Mouse (Mus musculus) embryonic facial prominence, embryonic 10.5 days (tissue): ENCODE measurements at regions not wholly inside any gene's neighbourhood (a gene's known extent, or its start where the extent isn't known, plus 50 kb on each side); places are given as distances from the start of the nearest gene placed in this dataset.

ENCODE experiments used
- DNase-seq: peaks from one replicate; pipeline ENCODE4 v3.0.0-alpha.2; 2017; ENCODE audit warnings: low spot score
- H3K27ac ChIP-seq: fragments of 300-500 bp; sonication (generic); replicated peaks from 2 replicates; pipeline ENCODE4 v1.5.1; 2016; ENCODE audit warnings: mild to moderate bottlenecking
- H3K27me3 ChIP-seq: fragments of 300-500 bp; sonication (generic); replicated peaks from 2 replicates; pipeline ENCODE4 v1.6.1; 2016; ENCODE audit warnings: low read depth, mild to moderate bottlenecking; ENCODE audit not compliant: poor library complexity, severe bottlenecking
- H3K36me3 ChIP-seq: fragments of 300-500 bp; sonication (generic); replicated peaks from 2 replicates; pipeline ENCODE4 v1.6.1; 2016; ENCODE audit warnings: mild to moderate bottlenecking, moderate library complexity
- H3K4me1 ChIP-seq: fragments of 300-500 bp; sonication (generic); 2 replicates; pipeline ENCODE4 v1.6.1; 2016
- H3K4me3 ChIP-seq: fragments of 300-500 bp; sonication (generic); 2 replicates; pipeline ENCODE4 v1.5.1; 2016; ENCODE audit warnings: mild to moderate bottlenecking, moderate library complexity
- H3K9me3 ChIP-seq: fragments of 300-500 bp; sonication (generic); 2 replicates; pipeline ENCODE4 v1.6.1; 2016; ENCODE audit warnings: mild to moderate bottlenecking
- WGBS: fragments of 180-500 bp; shearing (Covaris S2); methylation state at CpG from one replicate; pipeline ENCODE4 v1.1.7; 2016; 5-methylcytosine and 5-hydroxymethylcytosine counted together

- 89% methylated on average over 5 of the region's 5 CpGs for WGBS
- H3K4me1 ChIP-seq, result peaks cover 15% of the 10 kb centered on the region; the same call in 1 of the 2 replicates
Measured at GRCm38 (mm10) chr5:64433786-64434185, 277.7 kb downstream of the Tbc1d1 start.

GRCm38 (mm10) chr5:64435491-64435890 lies 279.4 kb downstream of the Tbc1d1 start:
- no peak for DNase-seq
- WGBS, result 68% methylated on average over 3 of the region's 3 CpGs
- H3K4me1 ChIP-seq, result peaks cover 13% of the 10 kb centered on the region; the same call in 1 of the 2 replicates
- no peak overlapping the region for H3K27ac ChIP-seq
- H3K4me3 ChIP-seq, result no peak overlapping the region
- H3K27me3 ChIP-seq, result peaks cover 4% of the 10 kb centered on the region; the same call in 1 of the 2 replicates
- H3K9me3 ChIP-seq, result no peaks in the 10 kb centered on the region
- H3K36me3 ChIP-seq, result no peaks in the 10 kb centered on the region

More at GRCm38 (mm10) chr5:64433786-64434185, 277.7 kb downstream of the Tbc1d1 start:
- Histone ChIP-seq H3K27ac (no peak overlapping the region), H3K36me3 (no peaks in the 10 kb centered on the region), H3K4me3 (no peak overlapping the region), H3K9me3 (no peaks in the 10 kb centered on the region), H3K27me3 (peaks cover 4% of the 10 kb centered on the region; the same call in 1 of the 2 replicates)
- DNase-seq, result no peak

DNA sequence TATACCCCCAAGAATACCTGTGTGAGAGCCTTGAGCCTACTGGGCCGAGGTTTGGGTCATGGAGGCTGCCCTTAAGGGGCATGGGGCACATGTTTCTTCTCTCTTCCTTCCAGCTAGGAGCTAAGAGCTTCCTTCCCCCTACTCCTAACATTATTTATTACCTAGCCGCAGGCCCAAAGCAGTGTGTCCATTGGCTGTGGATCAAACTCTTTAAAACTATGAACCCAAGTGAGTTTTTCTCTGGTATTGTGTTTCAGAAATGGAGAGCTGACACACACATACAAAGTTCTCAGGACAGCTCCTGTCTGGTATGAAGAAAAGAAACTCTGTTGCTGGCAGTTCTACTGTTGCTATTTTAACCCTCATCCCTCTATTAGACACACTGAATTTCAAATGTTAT lies 279.9 kb downstream of the Tbc1d1 start:
- Histone ChIP-seq H3K4me1 (peaks cover 12% of the 10 kb centered on the region), H3K27ac (no peak overlapping the region), H3K9me3 (no peaks in the 10 kb centered on the region), H3K4me3 (no peak overlapping the region), H3K36me3 (no peaks in the 10 kb centered on the region), H3K27me3 (peaks cover 4% of the 10 kb centered on the region; the same call in 1 of the 2 replicates)
- DNase-seq, result no peak
- 88% methylated on average over 2 of the region's 2 CpGs for WGBS

DNA sequence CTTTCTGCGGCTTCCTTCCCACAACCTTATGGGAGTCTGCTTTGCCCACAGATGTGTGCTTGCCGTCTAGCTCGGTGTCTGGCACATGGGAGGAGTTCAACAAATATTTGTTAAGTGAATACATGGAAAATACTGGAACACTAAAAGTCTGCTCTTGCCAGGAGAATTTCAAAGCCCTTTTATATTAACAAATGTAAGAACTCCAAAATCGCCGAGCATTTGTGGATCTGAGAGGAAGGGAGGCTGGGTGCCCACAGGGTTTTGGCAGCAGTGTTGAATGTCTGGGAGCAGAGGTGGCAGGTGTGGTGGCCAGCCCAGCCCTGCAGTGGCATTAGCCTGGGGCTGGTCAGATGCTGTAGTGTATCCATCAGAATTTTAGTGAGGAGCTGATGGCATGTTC lies 281.6 kb downstream of the Tbc1d1 start:
- 88% methylated on average over 5 of the region's 5 CpGs for WGBS
- no peak for DNase-seq

GRCm38 (mm10) chr5:64438446-64439134 lies 282.5 kb downstream of the Tbc1d1 start:
- no peaks in the 10 kb centered on the region for H3K9me3 ChIP-seq
- no peak for DNase-seq
- H3K4me3 ChIP-seq, result no peak overlapping the region
- WGBS, result 83% methylated on average over 13 of the region's 13 CpGs
- no peak overlapping the region for H3K27ac ChIP-seq
- no peaks in the 10 kb centered on the region for H3K36me3 ChIP-seq
- peaks cover 14% of the 10 kb centered on the region for H3K4me1 ChIP-seq
- H3K27me3 ChIP-seq, result 0 out of 2 replicates have a peak, but pooled peaks cover 4% of the 10 kb centered on the region

More for the DNA sequence above, 281.6 kb downstream of the Tbc1d1 start:
- Histone ChIP-seq H3K27me3 (0 out of 2 replicates have a peak, but pooled peaks cover 4% of the 10 kb centered on the region), H3K27ac (no peak overlapping the region), H3K4me1 (peaks cover 14% of the 10 kb centered on the region), H3K9me3 (no peaks in the 10 kb centered on the region), H3K36me3 (no peaks in the 10 kb centered on the region), H3K4me3 (no peak overlapping the region)

- Histone ChIP-seq H3K4me1 (0 out of 2 replicates have a peak, but pooled peaks cover 2% of the 10 kb centered on the region), H3K27me3 (no peaks in the 10 kb centered on the region), H3K9me3 (peaks cover 4% of the 10 kb centered on the region; the same call in 1 of the 2 replicates), H3K4me3 (no peak overlapping the region), H3K36me3 (no peaks in the 10 kb centered on the region), H3K27ac (no peak overlapping the region)
- DNase-seq, result no peak
- 63% methylated on average over 4 of the region's 4 CpGs for WGBS
Measured at GRCm38 (mm10) chr5:64447847-64448246, 291.7 kb downstream of the Tbc1d1 start.

DNA sequence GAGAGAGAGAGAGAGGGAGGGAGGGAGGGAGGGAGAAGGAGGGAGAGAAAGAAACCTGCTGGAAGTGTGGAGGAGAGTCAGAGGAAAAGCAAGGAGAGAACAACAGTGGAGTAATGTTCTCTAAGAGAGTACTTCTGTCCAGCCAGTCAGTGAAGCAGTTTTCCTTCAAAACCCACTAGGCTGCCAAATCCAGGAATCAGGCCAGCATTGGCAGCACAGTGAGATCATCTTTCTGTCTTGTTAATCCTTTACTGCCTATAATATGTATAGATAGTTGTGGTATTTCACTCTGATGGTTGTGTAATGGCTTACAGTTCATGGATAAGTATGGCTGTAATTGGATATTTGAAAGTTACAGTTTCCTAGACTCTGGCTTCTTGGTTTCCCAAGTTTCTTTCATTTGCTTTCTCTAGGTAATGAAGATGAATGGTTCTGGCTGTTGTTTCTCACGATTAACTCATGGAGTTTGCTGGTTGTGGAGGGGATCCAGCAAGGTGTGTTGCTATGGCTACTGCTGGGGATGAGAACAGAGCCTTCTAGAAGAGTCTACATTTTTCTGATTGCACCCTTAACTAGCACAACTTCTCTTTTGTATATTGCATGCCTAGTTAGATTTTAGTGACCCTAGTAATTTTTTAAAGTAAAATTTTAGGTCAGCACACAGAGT lies 296.7 kb downstream of the Tbc1d1 start:
- no peak overlapping the region for H3K27ac ChIP-seq
- WGBS, result 47% methylated on average over 1 of the region's 1 CpGs

DNA sequence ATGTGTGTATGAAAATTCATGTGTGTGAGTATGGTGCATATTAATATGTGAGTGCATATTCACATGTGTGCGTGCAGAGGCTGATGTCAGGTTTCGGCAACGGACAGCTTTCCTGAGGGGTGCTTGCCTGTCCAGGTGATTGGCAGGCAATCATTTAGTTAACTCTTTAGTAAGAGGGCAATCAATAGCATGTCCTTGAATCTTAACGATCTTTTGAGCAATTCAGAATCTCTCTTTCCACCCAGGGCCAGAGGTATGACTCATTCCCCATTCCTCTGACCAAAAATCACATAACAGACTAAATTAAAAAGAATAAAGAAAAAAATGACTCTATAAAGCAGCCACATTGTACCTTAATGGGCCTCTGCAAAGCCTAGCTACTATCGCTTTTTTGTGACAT lies 303.7 kb downstream of the Tbc1d1 start:
- Histone ChIP-seq H3K36me3 (no peaks in the 10 kb centered on the region), H3K9me3 (no peaks in the 10 kb centered on the region), H3K27me3 (no peaks in the 10 kb centered on the region), H3K27ac (no peak overlapping the region), H3K4me3 (no peak overlapping the region), H3K4me1 (peaks cover 17% of the 10 kb centered on the region)
- WGBS, result 83% methylated on average over 5 of the region's 5 CpGs
- DNase-seq, result no peak

More for the DNA sequence above, 296.7 kb downstream of the Tbc1d1 start:
- Histone ChIP-seq H3K4me3 (no peak overlapping the region), H3K36me3 (no peaks in the 10 kb centered on the region), H3K9me3 (no peaks in the 10 kb centered on the region), H3K27me3 (no peaks in the 10 kb centered on the region), H3K4me1 (peaks cover 12% of the 10 kb centered on the region)
- no peak for DNase-seq

GRCm38 (mm10) chr5:64460891-64461290 lies 304.8 kb downstream of the Tbc1d1 start:
- no peak for DNase-seq
- Histone ChIP-seq H3K27ac (no peak overlapping the region), H3K36me3 (no peaks in the 10 kb centered on the region), H3K9me3 (no peaks in the 10 kb centered on the region), H3K4me1 (peaks cover 17% of the 10 kb centered on the region), H3K27me3 (no peaks in the 10 kb centered on the region), H3K4me3 (no peak overlapping the region)
- WGBS, result 71% methylated on average over 1 of the region's 1 CpGs

DNA sequence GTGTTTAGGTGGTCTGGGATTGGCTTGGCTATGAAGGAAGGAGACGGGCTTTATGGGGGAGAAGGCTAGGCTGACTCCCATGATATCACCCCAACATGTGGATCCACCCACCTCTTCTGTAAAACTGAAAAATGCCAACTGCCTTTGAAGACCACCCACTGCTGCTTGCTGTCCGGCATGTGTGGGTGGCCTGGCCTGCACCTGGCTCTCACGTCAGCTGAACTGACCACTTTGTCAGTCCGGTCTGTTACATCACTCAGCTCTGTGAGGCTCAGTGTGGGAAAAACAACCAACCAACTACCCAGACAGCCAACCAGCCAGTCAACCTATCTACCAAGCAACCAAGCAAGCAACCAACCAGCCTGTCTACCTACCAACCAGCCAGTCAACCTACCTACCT lies 305.5 kb downstream of the Tbc1d1 start:
- H3K27ac ChIP-seq, result no peak overlapping the region
- DNase-seq, result no peak
- H3K4me1 ChIP-seq, result peaks cover 17% of the 10 kb centered on the region
- 85% methylated on average over 4 of the region's 4 CpGs for WGBS
- no peaks in the 10 kb centered on the region for H3K9me3 ChIP-seq
- no peak overlapping the region for H3K4me3 ChIP-seq
- H3K27me3 ChIP-seq, result no peaks in the 10 kb centered on the region
- no peaks in the 10 kb centered on the region for H3K36me3 ChIP-seq

DNA sequence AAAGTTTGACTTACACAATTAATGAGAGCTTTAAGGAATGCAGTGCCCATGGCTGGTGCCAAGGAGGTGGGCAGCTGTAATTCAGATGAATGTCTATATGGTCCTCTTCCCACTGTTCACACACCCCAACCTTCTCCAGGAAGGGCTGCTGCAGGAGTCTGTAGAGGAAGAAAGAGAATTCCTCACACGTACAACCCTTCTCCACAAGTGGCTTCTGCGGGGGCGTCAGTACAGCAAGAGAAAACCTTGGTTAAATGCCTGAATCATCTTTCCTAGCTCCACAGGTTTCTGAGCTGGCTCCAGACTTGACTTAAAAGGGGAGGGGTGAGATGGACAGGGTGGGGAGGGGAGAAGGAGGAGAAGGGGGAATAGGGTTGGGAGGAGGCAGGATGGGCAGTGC lies 306.3 kb downstream of the Tbc1d1 start:
- 80% methylated on average over 3 of the region's 3 CpGs for WGBS
- no peaks in the 10 kb centered on the region for H3K27me3 ChIP-seq
- H3K4me1 ChIP-seq, result peaks cover 17% of the 10 kb centered on the region
- no peaks in the 10 kb centered on the region for H3K36me3 ChIP-seq
- H3K27ac ChIP-seq, result no peak overlapping the region
- no peak for DNase-seq
- H3K4me3 ChIP-seq, result no peak overlapping the region
- no peaks in the 10 kb centered on the region for H3K9me3 ChIP-seq

DNA sequence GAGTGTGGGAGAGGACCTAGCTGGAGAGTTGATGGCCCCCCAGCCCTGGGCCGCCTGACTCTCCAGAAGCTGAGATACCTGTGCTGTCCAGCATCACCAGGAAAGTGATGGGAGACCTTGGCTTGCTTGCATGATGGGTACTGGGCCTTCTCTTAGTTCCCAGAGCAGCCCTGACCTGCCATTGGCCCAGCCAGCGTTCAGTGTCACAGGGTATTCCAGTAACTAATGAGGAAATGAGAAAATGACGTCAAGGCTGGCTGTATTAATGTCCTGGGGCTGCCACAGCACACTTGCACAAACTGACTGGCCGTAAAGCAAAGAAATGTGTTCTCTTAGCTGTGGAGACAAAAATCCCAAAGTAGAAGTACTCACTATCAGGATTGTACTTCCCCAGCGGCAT lies 307.5 kb downstream of the Tbc1d1 start:
- no peak overlapping the region for H3K27ac ChIP-seq
- WGBS, result 75% methylated on average over 5 of the region's 5 CpGs
- DNase-seq, result no peak
- no peak overlapping the region for H3K4me3 ChIP-seq
- no peaks in the 10 kb centered on the region for H3K36me3 ChIP-seq
- peaks cover 17% of the 10 kb centered on the region for H3K4me1 ChIP-seq
- H3K9me3 ChIP-seq, result no peaks in the 10 kb centered on the region
- H3K27me3 ChIP-seq, result no peaks in the 10 kb centered on the region

- H3K27me3 ChIP-seq, result no peaks in the 10 kb centered on the region
- no peak for DNase-seq
- H3K9me3 ChIP-seq, result no peaks in the 10 kb centered on the region
- H3K36me3 ChIP-seq, result no peaks in the 10 kb centered on the region
- no peak overlapping the region for H3K4me3 ChIP-seq
- no peak overlapping the region for H3K27ac ChIP-seq
- peaks cover 8% of the 10 kb centered on the region for H3K4me1 ChIP-seq
- WGBS, result 95% methylated on average over 3 of the region's 3 CpGs
Measured at GRCm38 (mm10) chr5:64466320-64466719, 310.2 kb downstream of the Tbc1d1 start.
